Mouse (Mus musculus) kidney, embryonic 16.5 days (tissue): ENCODE results near the gene Kat8. TPM values are rescaled to one million over a fixed set of nuclear protein-coding genes. Genes with fewer than 3 reads are reported as not detected.
A peak's percentile ranks its signal among the peaks of the same experiment; 100 is the strongest.

Experiments
- ATAC-seq: fragments of 200-750 bp; cut with Nextera tagmentation; 2 replicates; pipeline ENCODE4 v1.8.0; 2017; ENCODE audit warnings: moderate TSS enrichment; ENCODE audit not compliant: low FRiP score, low TSS enrichment
- H3K27ac ChIP-seq: fragments of 300-500 bp; sonication (generic); 2 replicates; pipeline ENCODE4 v1.5.1; 2014; ENCODE audit warnings: low read length
- H3K27me3 ChIP-seq: fragments of 300-500 bp; sonication (generic); 2 replicates; pipeline ENCODE4 v1.6.1; 2014; ENCODE audit warnings: low read length, control low read depth, mixed read lengths; ENCODE audit not compliant: insufficient read depth
- H3K36me3 ChIP-seq: fragments of 300-500 bp; sonication (generic); 2 replicates; pipeline ENCODE4 v1.6.1; 2014; ENCODE audit warnings: low read length, control low read depth, mixed read lengths; ENCODE audit not compliant: insufficient read depth
- H3K4me1 ChIP-seq: fragments of 300-500 bp; sonication (generic); 2 replicates; pipeline ENCODE4 v1.6.1; 2014; ENCODE audit warnings: low read length, control low read depth, mixed read lengths; ENCODE audit not compliant: insufficient read depth
- H3K4me2 ChIP-seq: fragments of 300-500 bp; sonication (generic); replicated peaks from 2 replicates; pipeline ENCODE4 v1.6.1; 2014; ENCODE audit warnings: low read depth, low read length
- H3K4me3 ChIP-seq: fragments of 300-500 bp; sonication (generic); 2 replicates; pipeline ENCODE4 v1.5.1; 2014; ENCODE audit warnings: mild to moderate bottlenecking, low read length
- H3K9ac ChIP-seq: fragments of 300-500 bp; sonication (generic); replicated peaks from 2 replicates; pipeline ENCODE4 v1.6.1; 2014; ENCODE audit warnings: low read length
- H3K9me3 ChIP-seq: fragments of 300-500 bp; sonication (generic); 2 replicates; pipeline ENCODE4 v1.6.1; 2016; ENCODE audit warnings: low read length, control low read depth
- WGBS: fragments of 180-500 bp; shearing (Covaris S2); extraction: QIAGEN DNeasy Blood & Tissue Kit; methylation state at CpG from one replicate; pipeline ENCODE4 v1.1.7; 2014; 5-methylcytosine and 5-hydroxymethylcytosine counted together
- polyA plus RNA-seq: library from polyadenylated mRNA; unstranded; fragments of >200 nt; fragmentation: Nextera tagmentation; extraction: Ambion mirVana; gene quantifications from 2 replicates; pipeline ENCODE4 v1.2.1, GENCODE M21; 2015

Gene Kat8
- polyA plus RNA-seq, 1 experiment from 2014 or later = 42.7 TPM

DNA sequence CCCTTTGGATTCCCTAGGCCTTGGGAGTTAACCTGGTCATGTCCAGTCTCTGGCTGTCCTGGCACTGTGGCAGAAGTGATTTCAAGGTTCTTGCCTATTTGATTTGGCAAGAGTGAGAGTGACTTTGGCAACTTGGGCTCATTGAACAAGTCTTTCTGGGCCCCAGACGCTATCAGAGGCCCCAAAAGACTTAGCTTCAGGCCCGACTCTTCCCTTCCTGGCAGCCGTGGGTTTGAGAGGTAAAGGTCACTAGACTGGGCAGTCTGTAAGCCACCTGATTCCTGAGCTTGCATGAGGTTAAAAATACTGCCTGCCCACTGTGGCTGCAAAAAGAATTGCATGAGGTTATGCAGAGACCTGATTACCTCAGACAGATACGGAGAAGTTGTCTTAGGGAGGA lies 3.7 kb upstream of the Kat8 start:
- Histone ChIP-seq H3K4me1 (peaks cover 17% of the 10 kb centered on the region), H3K4me3 (no peak overlapping the region), H3K36me3 (peaks cover 49% of the 10 kb centered on the region), H3K4me2 (no peak overlapping the region), H3K9ac (no peak overlapping the region), H3K9me3 (no peaks in the 10 kb centered on the region), H3K27me3 (no peaks in the 10 kb centered on the region), H3K27ac (no peak overlapping the region)
- ATAC-seq = no peak
- 90% methylated on average over 4 of the region's 4 CpGs for WGBS

GRCm38 (mm10) chr7:127912938-127913337 lies 622 bp downstream of the Kat8 start:
- peak overlapping the region; percentile 90 for H3K27ac ChIP-seq
- peaks cover 5% of the 10 kb centered on the region for H3K4me1 ChIP-seq
- H3K4me3 ChIP-seq = peak overlapping the region; percentile 99
- H3K27me3 ChIP-seq = no peaks in the 10 kb centered on the region
- H3K9ac ChIP-seq = peak overlapping the region; percentile 92
- no peaks in the 10 kb centered on the region for H3K9me3 ChIP-seq
- peaks cover 40% of the 10 kb centered on the region for H3K36me3 ChIP-seq
- ATAC-seq = no peak
- peak overlapping the region; percentile 78 for H3K4me2 ChIP-seq
- WGBS = 25% methylated on average over 4 of the region's 4 CpGs

DNA sequence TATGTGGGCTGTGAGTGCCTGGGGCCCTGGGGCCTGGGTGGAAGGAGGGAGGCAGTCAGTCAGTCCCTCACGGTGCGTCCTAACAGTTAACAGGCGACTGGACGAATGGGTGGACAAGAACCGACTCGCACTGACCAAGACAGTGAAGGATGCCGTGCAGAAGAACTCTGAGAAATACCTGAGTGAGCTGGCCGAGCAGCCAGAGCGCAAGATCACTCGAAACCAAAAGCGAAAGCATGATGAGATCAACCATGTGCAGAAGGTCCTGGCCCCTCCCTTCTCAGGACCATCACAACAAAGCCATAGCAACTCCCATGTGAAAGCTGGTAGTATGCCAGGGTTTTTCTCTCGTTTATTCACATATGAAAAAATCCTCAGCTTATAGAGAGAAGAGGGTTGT lies 3.0 kb downstream of the Kat8 start:
- H3K27me3 ChIP-seq = no peaks in the 10 kb centered on the region
- WGBS = 89% methylated on average over 12 of the region's 12 CpGs
- H3K27ac ChIP-seq = no peak overlapping the region
- H3K9me3 ChIP-seq = no peaks in the 10 kb centered on the region
- no peak overlapping the region for H3K4me2 ChIP-seq
- peaks cover 5% of the 10 kb centered on the region for H3K4me1 ChIP-seq
- no peak overlapping the region for H3K4me3 ChIP-seq
- peaks cover 26% of the 10 kb centered on the region for H3K36me3 ChIP-seq
- no peak overlapping the region for H3K9ac ChIP-seq
- ATAC-seq = no peak

GRCm38 (mm10) chr7:127918203-127918602 lies 5.9 kb downstream of the Kat8 start:
- no peak overlapping the region for H3K9ac ChIP-seq
- H3K27me3 ChIP-seq = no peaks in the 10 kb centered on the region
- ATAC-seq = no peak
- peaks cover 29% of the 10 kb centered on the region for H3K36me3 ChIP-seq
- 61% methylated on average over 3 of the region's 3 CpGs for WGBS
- no peak overlapping the region for H3K27ac ChIP-seq
- H3K4me2 ChIP-seq = no peak overlapping the region
- no peak overlapping the region for H3K4me3 ChIP-seq
- peaks cover 1% of the 10 kb centered on the region for H3K4me1 ChIP-seq
- no peaks in the 10 kb centered on the region for H3K9me3 ChIP-seq

GRCm38 (mm10) chr7:127919290-127919689 lies 7.0 kb downstream of the Kat8 start:
- Histone ChIP-seq H3K9ac (no peak overlapping the region), H3K4me1 (peaks cover 7% of the 10 kb centered on the region; the same call in 1 of the 2 replicates), H3K27ac (no peak overlapping the region), H3K4me2 (no peak overlapping the region), H3K4me3 (no peak overlapping the region), H3K27me3 (no peaks in the 10 kb centered on the region), H3K9me3 (no peaks in the 10 kb centered on the region), H3K36me3 (peaks cover 29% of the 10 kb centered on the region)
- 80% methylated on average over 7 of the region's 7 CpGs for WGBS
- no peak for ATAC-seq

DNA sequence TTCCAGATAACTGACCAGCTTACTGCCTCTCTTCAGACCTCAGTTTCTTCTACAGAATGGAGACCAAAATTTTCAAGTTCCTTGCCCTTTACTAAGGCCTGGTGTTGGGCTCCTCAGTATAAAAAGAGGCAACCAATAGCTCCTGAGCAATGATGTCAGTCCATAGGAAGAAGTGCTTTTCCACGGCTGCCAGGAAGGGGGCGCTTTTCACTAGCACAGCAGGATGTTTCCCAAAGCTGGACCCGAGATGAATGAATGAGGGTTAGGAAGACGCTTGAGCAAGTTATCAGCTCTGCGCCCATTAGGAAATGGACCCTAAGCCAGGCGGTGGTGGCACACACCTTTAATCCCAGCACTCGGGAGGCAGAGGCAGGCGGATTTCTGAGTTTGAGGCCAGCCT lies 9.2 kb downstream of the Kat8 start:
- WGBS = 72% methylated on average over 8 of the region's 8 CpGs
- ATAC-seq = no peak
- H3K9ac ChIP-seq = no peak overlapping the region
- peaks cover 27% of the 10 kb centered on the region for H3K4me1 ChIP-seq
- H3K4me3 ChIP-seq = no peak overlapping the region
- no peaks in the 10 kb centered on the region for H3K9me3 ChIP-seq
- peaks cover 29% of the 10 kb centered on the region for H3K36me3 ChIP-seq
- no peak overlapping the region for H3K4me2 ChIP-seq
- no peaks in the 10 kb centered on the region for H3K27me3 ChIP-seq
- no peak overlapping the region for H3K27ac ChIP-seq

DNA sequence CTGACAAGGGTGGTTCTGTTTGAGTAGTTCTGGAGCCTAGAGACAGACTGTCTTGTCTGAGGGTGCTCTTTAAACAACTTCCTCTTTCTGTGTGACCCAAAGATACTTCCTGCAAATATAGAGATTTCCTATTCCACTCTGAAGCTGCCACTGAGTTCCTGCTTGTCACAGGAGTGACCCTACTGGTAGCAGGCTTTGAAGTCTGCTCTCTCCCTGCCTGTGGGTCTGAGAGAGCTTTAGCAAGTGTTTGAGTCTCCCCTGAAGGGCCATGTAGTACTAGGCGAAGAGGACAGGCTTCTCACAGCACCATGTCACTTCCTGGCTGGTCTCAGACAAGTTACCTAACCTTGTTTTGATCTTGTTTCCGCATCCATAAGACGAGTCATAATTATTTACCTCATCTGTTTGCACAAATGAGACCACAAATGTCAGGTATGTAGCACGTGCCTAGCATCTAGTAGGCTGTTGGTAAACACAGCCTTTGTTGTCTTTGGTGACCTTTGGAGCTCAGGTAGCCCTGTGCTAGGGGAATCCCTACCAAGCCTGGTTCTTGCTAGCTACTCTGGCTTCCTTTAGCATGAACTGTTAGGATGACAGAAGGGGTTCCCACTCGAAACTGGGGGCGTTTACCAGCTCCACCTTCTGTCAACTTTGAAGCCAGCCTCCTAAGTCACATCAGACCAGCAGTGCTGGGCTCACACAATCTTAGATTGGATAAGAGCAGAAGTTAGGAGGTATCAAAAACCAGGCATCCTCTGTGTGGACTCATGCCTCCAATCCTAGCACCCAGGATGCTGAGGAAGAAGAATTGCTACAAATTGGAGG lies 10.3 kb downstream of the Kat8 start:
- H3K27ac ChIP-seq = no peak overlapping the region; the same call in 1 of the 2 replicates
- H3K4me2 ChIP-seq = no peak overlapping the region
- WGBS = 81% methylated on average over 6 of the region's 6 CpGs
- H3K27me3 ChIP-seq = no peaks in the 10 kb centered on the region
- H3K4me3 ChIP-seq = no peak overlapping the region
- peaks cover 31% of the 10 kb centered on the region for H3K4me1 ChIP-seq
- H3K36me3 ChIP-seq = peaks cover 33% of the 10 kb centered on the region
- H3K9ac ChIP-seq = no peak overlapping the region
- ATAC-seq = no peak
- no peaks in the 10 kb centered on the region for H3K9me3 ChIP-seq

DNA sequence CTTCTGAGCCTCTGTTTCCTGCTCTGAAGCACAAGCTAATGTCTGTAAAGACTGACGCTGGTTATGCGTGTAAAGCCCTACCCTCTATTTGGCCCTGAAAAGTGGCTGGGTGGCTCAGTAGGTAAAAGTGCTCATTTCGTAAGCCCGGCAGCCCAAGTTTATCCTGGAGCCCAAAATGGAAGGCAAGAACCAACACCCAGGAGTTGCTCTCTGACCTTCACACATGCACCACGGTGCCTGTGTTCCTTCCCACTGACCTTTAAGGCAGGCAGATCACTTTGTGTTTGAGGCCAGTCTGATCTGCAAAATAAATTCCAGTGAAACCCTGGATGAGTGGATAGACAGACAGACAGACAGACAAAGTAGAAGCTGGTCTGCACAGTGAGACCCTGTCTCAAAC lies 11.4 kb downstream of the Kat8 start:
- Histone ChIP-seq H3K9ac (no peak overlapping the region), H3K27me3 (no peaks in the 10 kb centered on the region), H3K4me2 (no peak overlapping the region), H3K27ac (peak overlapping the region; percentile 97), H3K4me3 (no peak overlapping the region), H3K4me1 (peaks cover 35% of the 10 kb centered on the region), H3K36me3 (peaks cover 25% of the 10 kb centered on the region), H3K9me3 (no peaks in the 10 kb centered on the region)
- no peak for ATAC-seq
- 91% methylated on average over 5 of the region's 5 CpGs for WGBS

- Histone ChIP-seq H3K4me2 (peak overlapping the region; percentile 14; the same call in 1 of the 2 replicates), H3K27ac (peak overlapping the region; percentile 97), H3K36me3 (peaks cover 25% of the 10 kb centered on the region), H3K9me3 (no peaks in the 10 kb centered on the region), H3K27me3 (no peaks in the 10 kb centered on the region), H3K4me3 (no peak overlapping the region), H3K9ac (peak overlapping the region; percentile 56), H3K4me1 (peaks cover 38% of the 10 kb centered on the region)
- whole genome bisulfite sequencing = 47% methylated on average over 5 of the region's 5 CpGs
- peak; percentile 88 for ATAC-seq
Observed at GRCm38 (mm10) chr7:127925252-127925651, 12.9 kb downstream of the Kat8 start.

DNA sequence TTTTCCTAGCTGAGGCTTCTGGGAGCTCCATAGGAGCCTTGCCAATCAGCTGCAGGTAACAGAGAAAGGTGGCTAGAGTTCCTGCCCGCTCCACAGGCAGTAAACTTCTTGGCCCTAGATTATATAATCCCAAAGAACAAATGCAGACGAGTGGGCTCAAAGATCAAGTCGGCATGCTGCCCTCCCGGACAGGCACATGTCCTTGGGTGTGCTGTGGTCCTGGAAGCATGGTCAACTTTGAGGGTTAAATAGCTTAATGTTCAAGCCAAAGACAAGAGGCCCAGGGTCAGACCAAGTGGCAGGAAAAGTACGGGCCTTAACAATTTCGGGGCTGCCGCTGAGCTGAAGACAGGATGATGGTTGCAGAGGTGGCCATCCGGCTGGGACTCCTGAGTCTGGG lies 13.8 kb downstream of the Kat8 start:
- H3K4me2 ChIP-seq = no peak overlapping the region
- 77% methylated on average over 8 of the region's 8 CpGs for WGBS
- H3K27ac ChIP-seq = peak overlapping the region; percentile 97
- no peak overlapping the region for H3K4me3 ChIP-seq
- H3K9ac ChIP-seq = peak overlapping the region; percentile 56
- peaks cover 42% of the 10 kb centered on the region for H3K4me1 ChIP-seq
- ATAC-seq = 0 out of 2 replicates have a peak, but pooled peaks have one; percentile 9
- no peaks in the 10 kb centered on the region for H3K27me3 ChIP-seq
- H3K9me3 ChIP-seq = no peaks in the 10 kb centered on the region
- peaks cover 25% of the 10 kb centered on the region for H3K36me3 ChIP-seq
